Mouse (Mus musculus): ENCODE results near the gene 2810408A11Rik.
"Not testable (repeated sequence)": the region's sequence is repeated elsewhere in the genome, so short reads cannot be mapped to it uniquely, and the experiment has no call there.

Gene 2810408A11Rik

GRCm38 (mm10) chr11:69880506-69880852, 20.3 kb downstream of the 2810408A11Rik start:
- DNase-seq, result peak; percentile 89

DNA sequence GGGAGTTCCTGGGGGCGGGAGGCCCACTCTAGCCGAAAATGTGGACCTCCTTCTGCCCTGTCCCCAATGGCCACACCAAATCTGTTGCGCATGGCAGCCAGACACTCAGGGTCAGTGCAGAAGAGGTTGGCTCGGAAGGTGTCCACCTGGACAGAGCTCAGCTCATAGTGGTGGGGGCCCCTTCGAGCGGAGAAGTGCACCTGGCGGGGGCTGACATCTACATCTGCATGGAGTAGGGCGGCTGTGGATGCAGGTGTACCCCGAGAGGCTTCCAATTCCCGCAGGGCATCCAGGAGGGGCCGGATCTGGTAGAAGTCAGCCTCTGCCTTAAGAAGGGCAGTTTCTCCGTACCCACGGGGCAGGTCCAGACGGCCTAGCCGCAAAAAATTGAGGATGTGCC, 21.1 kb downstream of the 2810408A11Rik start:
- DNase-seq, result no peak

DNA sequence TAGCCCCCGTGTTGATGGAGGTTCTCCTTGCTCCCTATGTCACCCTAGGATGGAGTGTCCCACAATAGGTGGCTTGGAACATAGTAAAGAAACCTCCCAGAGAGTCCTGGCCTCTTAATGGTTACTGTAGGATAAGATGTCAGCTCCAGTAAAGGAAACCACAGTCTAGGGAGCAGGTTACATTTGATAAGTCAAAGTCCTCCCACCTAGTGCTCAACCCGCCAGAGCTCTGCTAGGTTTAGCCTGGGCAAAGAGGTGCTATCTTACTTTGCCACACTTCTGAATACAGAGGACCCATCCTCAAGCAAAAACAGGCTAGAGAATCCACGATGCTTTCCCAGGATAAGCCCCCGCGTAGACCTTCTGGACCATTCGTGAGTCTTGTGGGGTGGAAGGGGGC, 21.8 kb downstream of the 2810408A11Rik start:
- no peak for DNase-seq

GRCm38 (mm10) chr11:69878399-69878798, 22.4 kb downstream of the 2810408A11Rik start:
- no peak for DNase-seq

- no peak for DNase-seq
Observed at GRCm38 (mm10) chr11:69877878-69878277, 22.9 kb downstream of the 2810408A11Rik start, which contains the start of gene Tmem95. Gene Tmem95 (minus strand): TSS chr11:69878018.

DNA sequence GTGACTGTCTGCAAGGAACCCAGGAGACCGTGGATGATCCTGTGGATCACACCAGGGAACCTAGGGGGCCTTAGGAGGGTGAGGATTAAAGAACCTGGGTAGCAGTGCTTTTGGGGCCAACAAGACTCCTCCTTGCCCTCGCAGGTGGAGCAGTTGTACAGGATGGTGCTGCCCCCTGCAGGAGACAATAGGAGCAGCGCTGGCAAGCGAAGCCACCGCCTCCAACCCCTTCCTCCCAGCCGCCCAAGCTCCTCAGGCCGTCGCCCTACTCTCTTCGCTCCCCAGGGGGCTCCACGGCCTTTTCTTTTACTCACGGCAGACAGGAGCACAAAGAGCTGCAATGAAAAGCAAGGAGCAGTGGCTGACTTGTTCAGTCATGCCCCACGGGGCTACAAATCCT, 23.9 kb downstream of the 2810408A11Rik start:
- peak; percentile 90 for DNase-seq

GRCm38 (mm10) chr11:69876186-69876585, 24.6 kb downstream of the 2810408A11Rik start:
- DNase-seq, result no peak

DNA sequence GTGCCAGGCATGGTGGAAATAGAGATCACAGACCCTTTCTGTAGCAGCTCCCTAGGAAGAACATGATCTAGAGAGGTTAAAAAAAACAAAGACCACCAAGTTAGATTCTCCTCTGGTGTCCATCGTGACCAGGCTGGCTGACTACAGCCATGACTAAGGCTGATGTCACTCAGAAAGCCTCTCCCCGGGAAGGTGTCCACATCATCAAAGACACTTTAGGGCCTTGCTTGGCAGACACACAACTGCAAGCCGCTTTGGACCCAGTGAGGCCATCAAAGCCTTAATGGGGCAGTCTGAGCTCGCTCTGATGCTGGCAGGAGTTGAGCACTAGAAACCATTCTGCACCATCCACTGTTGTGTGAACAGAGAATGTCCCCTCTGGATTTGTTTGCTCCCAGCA, 28.3 kb downstream of the 2810408A11Rik start:
- DNase-seq, result no peak

- DNase-seq, result no peak
Observed at GRCm38 (mm10) chr11:69871822-69872221, 29.0 kb downstream of the 2810408A11Rik start.

- no peak for DNase-seq
Observed at GRCm38 (mm10) chr11:69870289-69871069, 30.3 kb downstream of the 2810408A11Rik start.

DNA sequence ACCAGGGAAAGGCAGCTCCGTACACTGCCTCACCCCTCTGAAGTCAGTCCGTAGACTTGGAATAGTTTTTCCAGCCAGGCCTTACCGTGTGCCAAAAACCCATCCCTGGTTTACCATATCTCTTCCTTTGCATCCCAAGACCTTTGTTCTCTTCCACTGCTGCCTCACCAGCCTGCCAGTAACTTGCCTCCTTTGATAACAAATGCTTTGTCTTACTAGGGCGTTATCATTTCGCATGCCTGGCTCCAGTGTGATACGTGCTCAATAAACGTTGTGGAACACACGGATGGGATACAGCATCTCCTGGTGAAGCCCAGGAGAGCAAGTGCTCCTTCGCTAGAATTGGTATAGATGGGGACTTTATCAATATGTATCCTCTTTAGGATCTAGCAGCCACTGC, 33.5 kb downstream of the 2810408A11Rik start:
- DNase-seq, result no peak

- DNase-seq, result no peak
Observed at GRCm38 (mm10) chr11:69865561-69865960, 35.2 kb downstream of the 2810408A11Rik start.

DNA sequence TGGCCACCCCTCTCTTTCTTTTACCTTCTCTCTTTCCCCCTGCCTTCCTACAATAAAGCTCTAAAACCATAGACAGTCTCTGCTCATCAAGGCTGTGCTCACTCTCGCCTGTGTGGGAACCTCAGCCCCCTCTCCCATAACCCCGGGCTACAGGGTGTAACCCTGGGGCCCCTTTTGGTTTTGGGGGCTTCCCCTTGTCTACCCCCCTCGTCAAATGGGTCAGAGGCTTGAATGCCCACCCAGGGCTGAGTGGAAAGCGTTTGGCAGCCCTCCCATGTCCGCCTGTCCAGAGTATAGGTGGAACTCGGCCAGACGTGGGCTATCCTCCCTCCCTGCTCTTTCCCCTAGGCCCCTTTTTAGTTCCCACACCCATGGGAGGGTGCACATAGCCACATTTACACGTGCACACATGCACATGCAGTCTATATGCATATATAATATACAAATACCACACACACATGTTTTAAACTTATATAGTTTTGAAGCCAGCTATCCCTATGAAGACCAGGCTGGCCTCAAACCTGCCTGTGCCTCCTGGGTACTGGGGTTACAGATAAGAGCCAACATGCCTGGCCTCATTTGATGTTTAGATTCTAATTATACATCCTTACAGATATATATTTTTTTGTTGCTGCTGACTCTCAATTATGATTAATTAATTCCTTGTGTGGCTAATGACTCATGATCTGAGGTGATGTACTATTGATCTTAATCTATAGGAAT, 36.5 kb downstream of the 2810408A11Rik start:
- no peak for DNase-seq

DNA sequence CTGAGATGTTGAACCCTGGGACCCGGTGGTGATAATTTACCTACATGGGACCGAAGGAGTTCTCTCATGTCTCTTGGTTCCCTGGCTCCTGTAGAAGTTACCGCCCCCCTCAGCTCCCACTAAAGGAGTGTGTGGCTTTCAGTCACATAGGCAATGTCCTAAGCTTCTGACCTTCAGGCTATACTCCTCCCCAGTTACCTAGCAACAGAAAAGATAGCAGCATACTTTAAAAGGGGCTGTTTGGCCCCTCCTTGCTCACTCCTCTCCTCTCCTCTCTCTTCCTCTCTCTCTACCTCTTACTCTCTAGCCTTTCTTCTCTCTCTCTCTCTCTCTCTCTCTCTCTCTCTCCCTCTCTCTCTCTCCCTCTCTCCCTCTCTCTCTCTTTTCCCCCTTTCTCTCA, 37.1 kb downstream of the 2810408A11Rik start:
- DNase-seq, result not testable (repeated sequence)

GRCm38 (mm10) chr11:69858113-69858998, 42.4 kb downstream of the 2810408A11Rik start, which contains the start of gene Tnk1:
Gene Tnk1 (minus strand): TSS chr11:69858730.
- no peak for DNase-seq

GRCm38 (mm10) chr11:69855347-69855746, 45.4 kb downstream of the 2810408A11Rik start:
- DNase-seq, result peak; percentile 74

- no peak for DNase-seq
Observed at GRCm38 (mm10) chr11:69854680-69855079, 46.1 kb downstream of the 2810408A11Rik start.

- peak; percentile 25 for DNase-seq
Observed at GRCm38 (mm10) chr11:69853994-69854393, 46.8 kb downstream of the 2810408A11Rik start.

GRCm38 (mm10) chr11:69850754-69851153, 50.0 kb downstream of the 2810408A11Rik start:
- DNase-seq, result no peak

DNA sequence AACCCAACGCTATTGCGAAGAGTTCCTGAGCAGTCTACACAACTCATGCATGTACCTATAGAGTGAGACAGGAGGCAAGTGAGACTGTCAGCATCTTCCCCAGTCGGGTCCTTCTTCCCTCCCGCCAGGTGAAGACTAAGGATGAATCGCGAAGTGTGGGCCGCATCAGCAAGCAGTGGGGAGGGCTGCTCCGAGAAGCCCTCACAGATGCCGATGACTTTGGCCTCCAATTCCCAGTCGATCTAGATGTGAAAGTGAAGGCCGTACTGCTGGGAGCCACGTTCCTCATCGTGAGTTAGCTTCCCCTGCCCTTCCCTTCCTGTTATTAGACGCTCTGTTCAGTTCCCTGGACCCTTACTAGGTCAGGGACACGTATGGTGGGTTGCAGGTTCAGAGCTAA, 50.9 kb downstream of the 2810408A11Rik start:
- DNase-seq, result no peak

- DNase-seq, result no peak
Observed at GRCm38 (mm10) chr11:69849128-69849527, 51.7 kb downstream of the 2810408A11Rik start.

DNA sequence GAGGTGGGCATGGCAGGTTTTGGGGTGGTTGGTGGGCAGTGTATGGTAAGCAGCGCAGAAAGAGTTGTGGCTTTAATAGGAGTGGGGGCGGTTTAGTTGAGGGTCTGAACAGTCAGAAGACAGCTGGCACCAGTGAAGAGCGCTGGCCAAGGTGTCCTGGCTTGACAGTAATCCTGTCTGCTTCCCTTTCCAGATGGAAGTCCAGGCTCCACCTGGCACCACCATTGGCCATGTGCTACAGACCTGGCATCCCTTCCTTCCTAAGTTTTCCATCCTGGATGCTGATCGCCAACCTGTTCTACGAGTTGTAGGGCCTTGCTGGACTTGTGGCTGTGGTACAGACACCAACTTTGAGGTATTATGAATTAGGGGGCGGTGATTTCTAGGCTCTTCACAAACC, 52.8 kb downstream of the 2810408A11Rik start:
- no peak for DNase-seq
